Comparison of ENCODE assay signal across 23 mouse cellular contexts in the genomic region with DNA sequence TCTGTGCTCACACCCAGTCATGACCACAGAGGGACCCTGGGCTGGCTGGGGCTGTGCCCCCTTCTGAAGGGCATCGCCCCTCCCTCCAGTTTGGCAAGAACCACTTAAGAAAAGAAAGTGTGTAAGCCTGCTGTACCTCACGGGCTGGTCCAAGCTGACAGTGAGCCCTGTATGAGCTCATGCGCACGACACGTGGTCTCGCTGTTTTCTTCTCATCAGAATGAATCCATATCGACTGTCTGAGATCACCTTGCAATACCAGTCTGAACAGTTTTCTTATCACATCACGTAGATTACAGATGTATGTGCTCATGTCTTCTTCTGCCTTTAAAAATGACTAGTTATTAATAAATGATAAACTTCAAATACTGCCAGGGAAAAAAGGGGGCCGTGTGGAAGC.
DNase-seq lines count a peak whose midpoint lies in the region; ATAC-seq and TF ChIP-seq lines count a peak whose summit lies in the region.
"Had no signal": no experiment of that assay in that cellular context is flagged by ENCODE, and none has a peak within 500 bp of the region (broad histone marks: within the 10 kb centered on the region; RNA-seq: fewer than 3 reads in every experiment).

No protein-coding gene starts in this region.

- no peaks in the 10 kb centered on the region for H3K27me3 ChIP-seq in intestine, embryonic 14.5 days (replicated peaks; ENCODE audit: control insufficient read depth, insufficient read depth, low read length)
- no peaks in the 10 kb centered on the region for H3K27me3 ChIP-seq in intestine, postnatal 0 days (replicated peaks; ENCODE audit: control insufficient read depth, insufficient read depth, low read length)
- no peaks in the 10 kb centered on the region for H3K27me3 ChIP-seq in midbrain, embryonic 13.5 days
- no peaks in the 10 kb centered on the region for H3K27me3 ChIP-seq in midbrain, embryonic 14.5 days (ENCODE audit: control insufficient read depth, insufficient read depth, low read length)
- no peaks in the 10 kb centered on the region for H3K27me3 ChIP-seq in intestine, embryonic 16.5 days (replicated peaks; ENCODE audit: control insufficient read depth, insufficient read depth, low read length)
- H3K27me3 ChIP-seq: CH12.LX; forebrain, embryonic 15.5 days; Patski had no signal

- H3K27ac ChIP-seq in intestine, embryonic 14.5 days (ENCODE audit: low read depth), result no peak overlapping the region
- H3K27ac ChIP-seq in intestine, postnatal 0 days (ENCODE audit: low read depth, low read length), result no peak overlapping the region
- no peak overlapping the region for H3K27ac ChIP-seq in midbrain, embryonic 13.5 days
- H3K27ac ChIP-seq in midbrain, embryonic 14.5 days (replicated peaks; ENCODE audit: low read depth, low read length), result no peak overlapping the region
- no peak overlapping the region for H3K27ac ChIP-seq in intestine, embryonic 16.5 days (ENCODE audit: low read length)
- H3K27ac ChIP-seq: forebrain, embryonic 15.5 days had no signal

- no peak overlapping the region for H3K9ac ChIP-seq in intestine, embryonic 14.5 days (ENCODE audit: low read length)
- no peak overlapping the region for H3K9ac ChIP-seq in intestine, postnatal 0 days (ENCODE audit: low read depth, low read length)
- H3K9ac ChIP-seq in midbrain, embryonic 13.5 days (replicated peaks), result no peak overlapping the region
- no peak overlapping the region for H3K9ac ChIP-seq in midbrain, embryonic 14.5 days (replicated peaks; ENCODE audit: low read length)
- no peak overlapping the region for H3K9ac ChIP-seq in intestine, embryonic 16.5 days (ENCODE audit: low read depth, low read length)
- H3K9ac ChIP-seq: forebrain, embryonic 15.5 days had no signal

- 82% methylated on average over 9 of the region's 9 CpGs for WGBS in intestine, embryonic 14.5 days
- 62% methylated on average over 9 of the region's 9 CpGs for WGBS in intestine, postnatal 0 days
- 88% methylated on average over 9 of the region's 9 CpGs for WGBS in midbrain, embryonic 13.5 days
- WGBS in midbrain, embryonic 14.5 days, result 86% methylated on average over 9 of the region's 9 CpGs
- WGBS in intestine, embryonic 16.5 days, result 67% methylated on average over 9 of the region's 9 CpGs

- no peaks in the 10 kb centered on the region for H3K4me1 ChIP-seq in intestine, embryonic 14.5 days (replicated peaks; ENCODE audit: control insufficient read depth, insufficient read depth, low read length)
- no peaks in the 10 kb centered on the region for H3K4me1 ChIP-seq in intestine, postnatal 0 days (replicated peaks; ENCODE audit: control insufficient read depth, insufficient read depth, low read length)
- H3K4me1 ChIP-seq in midbrain, embryonic 13.5 days (replicated peaks), result peaks cover 15% of the 10 kb centered on the region
- no peaks in the 10 kb centered on the region for H3K4me1 ChIP-seq in midbrain, embryonic 14.5 days (ENCODE audit: control insufficient read depth, insufficient read depth, low read length)
- H3K4me1 ChIP-seq in intestine, embryonic 16.5 days (ENCODE audit: control insufficient read depth, insufficient read depth, low read length), result no peaks in the 10 kb centered on the region
- H3K4me1 ChIP-seq: forebrain, embryonic 15.5 days had no signal

- H3K36me3 ChIP-seq in intestine, embryonic 14.5 days (ENCODE audit: control insufficient read depth, insufficient read depth, low read length), result no peaks in the 10 kb centered on the region
- H3K36me3 ChIP-seq in intestine, postnatal 0 days (ENCODE audit: control insufficient read depth, insufficient read depth), result no peaks in the 10 kb centered on the region
- H3K36me3 ChIP-seq in midbrain, embryonic 13.5 days, result peaks cover 23% of the 10 kb centered on the region
- H3K36me3 ChIP-seq in midbrain, embryonic 14.5 days (ENCODE audit: control insufficient read depth, insufficient read depth, low read length), result 0 out of 2 replicates have a peak, but pooled peaks cover 15% of the 10 kb centered on the region
- no peaks in the 10 kb centered on the region for H3K36me3 ChIP-seq in intestine, embryonic 16.5 days (ENCODE audit: control insufficient read depth, insufficient read depth, low read length)
- H3K36me3 ChIP-seq: forebrain, embryonic 15.5 days; G1E had no signal

- DNase-seq in heart, adult 11 months, result peak; percentile 46
- no peak for DNase-seq in heart, postnatal 25 days (ENCODE audit: low spot score)
- DNase-seq in intestine, embryonic 14.5 days (ENCODE audit: low spot score), result no peak
- DNase-seq in midbrain, embryonic 14.5 days, result no peak
- DNase-seq in frontal cortex, postnatal 14 days (ENCODE audit: low spot score in 2 of 2), result no peak
- DNase-seq: adrenal gland, postnatal 10 days; adrenal gland, postnatal 36 days; B cell, adult 2 months; cerebellum, adult 18-20 months; cerebellum, adult 9-10 months; gastrocnemius, postnatal 10 days; gastrocnemius, postnatal 36 days; heart, postnatal 36 days had no signal

- H3K9me3 ChIP-seq in intestine, embryonic 14.5 days (ENCODE audit: control insufficient read depth, low read length), result peaks cover 3% of the 10 kb centered on the region; the same call in 1 of the 2 replicates
- H3K9me3 ChIP-seq in intestine, postnatal 0 days (ENCODE audit: control insufficient read depth), result 0 out of 2 replicates have a peak, but pooled peaks cover 3% of the 10 kb centered on the region
- no peaks in the 10 kb centered on the region for H3K9me3 ChIP-seq in midbrain, embryonic 13.5 days
- H3K9me3 ChIP-seq in midbrain, embryonic 14.5 days (ENCODE audit: control insufficient read depth, low read length), result 0 out of 2 replicates have a peak, but pooled peaks cover 3% of the 10 kb centered on the region
- no peaks in the 10 kb centered on the region for H3K9me3 ChIP-seq in intestine, embryonic 16.5 days (ENCODE audit: control insufficient read depth, low read length)
- H3K9me3 ChIP-seq: forebrain, embryonic 15.5 days had no signal

- no peak overlapping the region for H3K4me3 ChIP-seq in intestine, embryonic 14.5 days (ENCODE audit: low read depth, low read length)
- no peak overlapping the region for H3K4me3 ChIP-seq in intestine, postnatal 0 days (ENCODE audit: low read depth, low read length)
- no peak overlapping the region for H3K4me3 ChIP-seq in midbrain, embryonic 13.5 days (replicated peaks)
- H3K4me3 ChIP-seq in midbrain, embryonic 14.5 days (replicated peaks; ENCODE audit: low read depth, low read length), result no peak overlapping the region
- H3K4me3 ChIP-seq in intestine, embryonic 16.5 days (ENCODE audit: low read length), result no peak overlapping the region
- H3K4me3 ChIP-seq: forebrain, embryonic 15.5 days had no signal

- ATAC-seq in intestine, embryonic 14.5 days (replicated peaks; ENCODE audit: low FRiP score, low TSS enrichment, low read depth), result peak; percentile 47; the same call in 1 of the 2 replicates
- no peak for ATAC-seq in intestine, postnatal 0 days
- 0 out of 2 replicates have a peak, but pooled peaks have one; percentile 30 for ATAC-seq in midbrain, embryonic 13.5 days
- ATAC-seq in midbrain, embryonic 14.5 days (ENCODE audit: low FRiP score, low TSS enrichment), result no peak
- ATAC-seq in intestine, embryonic 16.5 days, result peak; percentile 55
- ATAC-seq: forebrain, embryonic 15.5 days; hindbrain, embryonic 16.5 days; inflammation-experienced regulatory T-cells, adult 6 months; Patski had no signal

- TF ChIP-seq CTCF in intestine, postnatal 0 days (IDR thresholded peaks at IDR 0.05; ENCODE audit: low read depth), result no peak

- intact Hi-C loops in heart, postnatal 25 days (cut with DNase I), result no loop called here

- H3K4me2 ChIP-seq in intestine, embryonic 14.5 days (ENCODE audit: low read length), result no peak overlapping the region
- H3K4me2 ChIP-seq in intestine, postnatal 0 days (replicated peaks; ENCODE audit: low read depth), result no peak overlapping the region
- H3K4me2 ChIP-seq in midbrain, embryonic 13.5 days (replicated peaks), result no peak overlapping the region
- H3K4me2 ChIP-seq in midbrain, embryonic 14.5 days (ENCODE audit: low read length), result no peak overlapping the region
- H3K4me2 ChIP-seq in intestine, embryonic 16.5 days (ENCODE audit: low read depth, low read length), result no peak overlapping the region
- H3K4me2 ChIP-seq: forebrain, embryonic 15.5 days; heart, embryonic 11.5 days had no signal

Comparison
In these comparisons a context has a peak if more than half of its experiments do, and no peak if none do; other contexts are left out.
1. ATAC-seq: peak in intestine, embryonic 14.5 days (single experiment), midbrain, embryonic 13.5 days (single experiment) and intestine, embryonic 16.5 days (single experiment); none in intestine, postnatal 0 days (single experiment) and midbrain, embryonic 14.5 days (single experiment).